Mouse (Mus musculus): ENCODE data around the gene Eif2b1. TPM values are rescaled to one million over a fixed set of nuclear protein-coding genes. Genes with fewer than 3 reads are reported as not detected.
"Not testable (repeated sequence)": the region's sequence is repeated elsewhere in the genome, so short reads cannot be mapped to it uniquely, and the experiment has no call there.

The Eif2b1 gene
- polyA plus RNA-seq, 1 experiment from 2014 or later = 74.7 TPM

DNA sequence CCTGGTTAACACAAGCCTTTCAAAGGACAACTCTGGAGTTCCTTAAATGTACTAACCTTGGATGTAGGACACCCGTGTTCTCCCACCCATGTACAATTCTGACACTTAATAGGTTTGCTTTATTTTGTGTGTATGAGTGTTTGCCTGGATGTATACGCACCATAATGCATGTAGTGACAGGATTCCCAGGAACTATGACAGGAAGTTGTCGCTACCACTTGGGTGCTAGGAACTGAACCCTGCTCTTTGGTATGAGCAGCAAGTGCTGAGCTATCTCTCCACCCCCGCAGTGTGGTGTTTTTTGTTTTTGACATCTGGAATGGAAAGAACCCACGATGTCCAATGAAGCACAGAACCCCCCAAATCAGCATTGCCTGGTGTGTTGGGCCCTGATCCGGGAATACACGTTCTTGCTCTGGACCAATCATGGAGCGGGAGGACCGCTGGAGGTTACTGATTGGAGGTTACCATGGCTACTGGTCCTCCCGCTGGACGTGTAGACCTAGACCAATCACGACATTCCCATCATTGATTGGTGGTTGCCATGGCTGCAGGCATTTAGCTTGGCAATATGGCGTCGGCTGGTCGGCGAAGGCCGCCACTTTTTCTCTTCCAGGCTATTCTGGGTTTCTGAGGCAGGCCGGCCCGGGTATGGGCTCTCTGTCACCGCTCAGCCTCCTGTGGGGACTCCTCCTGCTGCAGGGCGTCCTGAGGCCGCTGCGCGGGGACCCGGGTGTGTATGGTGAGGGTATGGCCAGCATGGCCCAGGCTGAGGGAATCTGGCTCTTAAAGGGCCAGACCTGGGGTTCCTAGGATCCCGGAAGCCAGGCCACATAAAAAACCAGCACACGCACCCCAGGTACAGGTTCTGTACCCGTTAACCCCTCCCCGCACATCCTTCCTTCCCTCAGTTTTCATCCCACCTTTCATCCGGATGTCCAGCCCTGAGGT lies 19.6 kb upstream of the Eif2b1 start:
- peak overlapping the region; percentile 85 for H3K4me3 ChIP-seq (replicated peaks)
- ATAC-seq (ENCODE audit: insufficient number of reproducible peaks, insufficient read depth, low FRiP score, low TSS enrichment, low read depth) = peak; percentile 99
- H3K9me3 ChIP-seq = no peaks in the 10 kb centered on the region
- H3K36me3 ChIP-seq = peaks cover 43% of the 10 kb centered on the region
- 7% methylated on average over 30 of the region's 30 CpGs for WGBS
- H3K4me2 ChIP-seq = peak overlapping the region; percentile 92
- H3K9ac ChIP-seq (replicated peaks) = peak overlapping the region; percentile 66
- H3K27ac ChIP-seq = no peak overlapping the region
- H3K27me3 ChIP-seq = no peaks in the 10 kb centered on the region
- H3K4me1 ChIP-seq (replicated peaks) = peaks cover 11% of the 10 kb centered on the region

DNA sequence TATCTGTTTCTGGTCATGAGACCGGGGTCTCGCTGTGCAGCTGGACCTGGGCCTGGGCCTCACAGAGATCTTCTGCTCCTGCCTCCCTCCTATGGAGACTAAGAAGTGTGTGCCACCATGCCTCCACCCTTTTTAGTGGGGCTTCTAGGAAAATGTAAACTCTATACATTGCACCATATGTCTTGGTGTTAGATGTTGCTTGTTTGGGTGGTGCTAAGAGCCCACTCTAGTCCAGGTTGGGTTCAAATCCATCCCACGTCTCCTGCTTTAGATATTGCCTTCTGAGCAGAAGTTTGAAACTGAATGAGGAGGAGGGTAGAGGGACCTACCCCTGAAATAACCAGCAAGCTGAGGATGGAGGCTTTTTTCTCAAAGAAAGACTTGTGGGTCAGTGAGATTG lies 13.8 kb upstream of the Eif2b1 start:
- Histone ChIP-seq H3K36me3 (peaks cover 85% of the 10 kb centered on the region), H3K27me3 (no peaks in the 10 kb centered on the region), H3K9me3 (no peaks in the 10 kb centered on the region), H3K4me2 (no peak overlapping the region), H3K4me3 (replicated peaks) (no peak overlapping the region), H3K4me1 (replicated peaks) (no peaks in the 10 kb centered on the region), H3K27ac (no peak overlapping the region), H3K9ac (replicated peaks) (no peak overlapping the region)
- ATAC-seq (ENCODE audit: insufficient number of reproducible peaks, insufficient read depth, low FRiP score, low TSS enrichment, low read depth) = no peak
- 95% methylated on average over 3 of the region's 3 CpGs for WGBS

DNA sequence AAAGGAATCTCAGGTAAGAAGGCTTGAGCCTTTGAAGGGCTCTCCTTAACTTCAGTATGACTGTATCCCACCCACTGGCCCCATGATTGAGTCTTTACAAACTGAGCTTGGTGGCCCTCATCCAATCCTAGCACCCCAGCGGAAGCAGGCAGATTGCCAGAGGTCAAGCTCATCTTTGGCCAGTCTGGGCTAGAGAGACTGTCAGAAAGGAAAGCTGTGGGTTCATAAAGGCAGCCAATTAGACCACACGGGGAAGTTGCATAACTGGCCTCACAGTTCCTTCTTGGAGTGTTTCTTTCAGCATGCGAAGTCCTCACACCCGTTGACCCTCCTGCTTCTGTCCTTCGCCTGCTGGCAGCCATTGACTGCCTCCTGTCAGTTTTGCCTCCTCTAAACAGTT lies 3.6 kb upstream of the Eif2b1 start:
- H3K4me2 ChIP-seq = no peak overlapping the region
- WGBS = 87% methylated on average over 5 of the region's 5 CpGs
- peaks cover 56% of the 10 kb centered on the region for H3K36me3 ChIP-seq
- no peak overlapping the region for H3K27ac ChIP-seq
- no peaks in the 10 kb centered on the region for H3K9me3 ChIP-seq
- H3K4me1 ChIP-seq (replicated peaks) = peaks cover 18% of the 10 kb centered on the region
- H3K9ac ChIP-seq (replicated peaks) = no peak overlapping the region
- no peaks in the 10 kb centered on the region for H3K27me3 ChIP-seq
- ATAC-seq (ENCODE audit: insufficient number of reproducible peaks, insufficient read depth, low FRiP score, low TSS enrichment, low read depth) = no peak
- no peak overlapping the region for H3K4me3 ChIP-seq (replicated peaks)

DNA sequence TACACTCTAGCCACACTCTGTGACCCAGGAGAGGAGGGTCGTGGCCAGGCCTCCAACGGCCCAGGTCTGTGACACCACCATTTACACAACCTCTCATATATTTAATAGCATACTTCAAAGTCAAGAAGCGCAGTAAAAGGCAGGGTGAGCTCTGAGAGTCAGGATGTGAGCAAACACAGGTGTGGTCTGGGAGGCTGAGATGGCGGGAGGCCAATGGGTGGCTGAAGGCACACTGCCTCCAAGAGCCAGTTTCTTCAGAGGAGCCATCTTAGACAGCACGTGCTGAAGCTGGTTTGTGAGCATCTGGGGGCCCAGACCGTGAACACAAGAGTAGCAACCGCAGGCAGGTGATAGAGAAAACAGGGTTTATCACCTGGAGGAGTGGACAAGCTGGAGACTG lies 3.5 kb downstream of the Eif2b1 start:
- Histone ChIP-seq H3K36me3 (peaks cover 68% of the 10 kb centered on the region), H3K27me3 (no peaks in the 10 kb centered on the region), H3K27ac (no peak overlapping the region), H3K4me3 (replicated peaks) (no peak overlapping the region), H3K9me3 (no peaks in the 10 kb centered on the region), H3K4me2 (no peak overlapping the region), H3K4me1 (replicated peaks) (peaks cover 17% of the 10 kb centered on the region), H3K9ac (replicated peaks) (no peak overlapping the region)
- 82% methylated on average over 7 of the region's 7 CpGs for WGBS
- ATAC-seq (ENCODE audit: insufficient number of reproducible peaks, insufficient read depth, low FRiP score, low TSS enrichment, low read depth) = no peak

DNA sequence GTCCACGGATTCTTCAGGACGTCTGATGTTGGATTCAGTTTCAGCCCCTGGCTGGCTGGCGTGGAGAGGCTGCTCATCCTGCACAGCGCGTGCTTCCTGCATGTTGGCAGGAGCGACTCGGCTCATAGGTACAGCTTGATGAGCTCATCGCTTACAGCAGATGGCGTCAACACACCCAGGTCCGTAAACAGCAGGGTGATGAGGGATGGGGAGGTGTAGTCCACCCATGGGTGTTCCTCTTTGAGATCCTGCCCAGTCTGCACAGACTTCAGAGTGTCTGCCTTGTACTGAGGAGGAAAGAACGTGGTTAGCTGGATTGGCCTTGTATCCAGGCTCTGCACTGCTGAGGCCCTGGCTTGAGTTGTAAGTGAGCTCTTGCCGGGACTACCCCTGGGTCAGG lies 7.9 kb downstream of the Eif2b1 start:
- Histone ChIP-seq H3K27ac (no peak overlapping the region), H3K4me2 (no peak overlapping the region), H3K9me3 (no peaks in the 10 kb centered on the region), H3K4me1 (replicated peaks) (no peaks in the 10 kb centered on the region), H3K9ac (replicated peaks) (no peak overlapping the region), H3K4me3 (replicated peaks) (no peak overlapping the region), H3K27me3 (no peaks in the 10 kb centered on the region), H3K36me3 (peaks cover 99% of the 10 kb centered on the region)
- 87% methylated on average over 12 of the region's 12 CpGs for WGBS
- ATAC-seq (ENCODE audit: insufficient number of reproducible peaks, insufficient read depth, low FRiP score, low TSS enrichment, low read depth) = no peak

DNA sequence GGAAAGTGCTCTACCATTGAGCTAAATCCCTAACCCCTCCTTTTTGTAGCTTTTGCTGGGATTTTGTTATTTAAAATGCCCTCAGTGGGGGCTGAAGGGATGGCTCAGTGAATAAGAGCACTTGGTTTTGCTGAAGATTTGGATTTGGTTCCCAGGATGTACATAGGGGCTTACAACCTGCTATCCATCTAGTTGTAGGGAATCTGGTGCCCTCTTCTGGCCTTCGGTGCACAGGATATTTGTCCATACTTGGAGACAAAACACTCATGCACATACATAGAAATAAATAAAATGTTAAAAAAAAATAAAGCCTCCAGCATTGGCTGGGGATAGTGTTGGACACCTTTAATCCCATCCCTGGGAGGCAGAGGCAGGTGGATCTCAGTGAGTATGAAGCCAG lies 23.8 kb downstream of the Eif2b1 start:
- Histone ChIP-seq H3K9me3 (no peaks in the 10 kb centered on the region), H3K4me2 (no peak overlapping the region), H3K27me3 (no peaks in the 10 kb centered on the region), H3K36me3 (peaks cover 62% of the 10 kb centered on the region), H3K9ac (replicated peaks) (no peak overlapping the region), H3K4me1 (replicated peaks) (peaks cover 11% of the 10 kb centered on the region; the same call in 1 of the 2 replicates), H3K4me3 (replicated peaks) (no peak overlapping the region), H3K27ac (no peak overlapping the region)
- no peak for ATAC-seq (ENCODE audit: insufficient number of reproducible peaks, insufficient read depth, low FRiP score, low TSS enrichment, low read depth)
- 84% methylated on average over 1 of the region's 1 CpGs for WGBS

DNA sequence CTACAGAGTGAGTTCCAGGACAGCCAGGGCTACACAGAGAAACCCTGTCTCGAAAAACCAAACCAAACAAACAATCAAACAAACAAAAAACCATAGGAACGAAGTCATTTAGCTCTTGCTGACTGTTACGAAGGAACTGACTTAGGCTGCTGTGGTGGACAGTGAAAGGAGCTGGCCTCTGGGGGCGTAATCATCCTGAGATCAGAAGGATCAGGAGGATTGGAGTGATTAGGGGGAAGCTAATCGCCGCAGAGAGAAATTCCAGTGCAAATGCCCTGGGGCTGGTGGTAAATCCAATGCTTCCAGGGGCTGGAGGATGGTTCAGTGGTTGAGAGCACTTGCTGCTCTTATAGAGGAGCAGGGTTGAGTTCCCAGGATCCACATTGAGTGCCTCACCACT lies 25.3 kb downstream of the Eif2b1 start:
- H3K4me3 ChIP-seq (replicated peaks) = peak overlapping the region; percentile 93; the same call in 1 of the 2 replicates
- WGBS = 65% methylated on average over 6 of the region's 6 CpGs

DNA sequence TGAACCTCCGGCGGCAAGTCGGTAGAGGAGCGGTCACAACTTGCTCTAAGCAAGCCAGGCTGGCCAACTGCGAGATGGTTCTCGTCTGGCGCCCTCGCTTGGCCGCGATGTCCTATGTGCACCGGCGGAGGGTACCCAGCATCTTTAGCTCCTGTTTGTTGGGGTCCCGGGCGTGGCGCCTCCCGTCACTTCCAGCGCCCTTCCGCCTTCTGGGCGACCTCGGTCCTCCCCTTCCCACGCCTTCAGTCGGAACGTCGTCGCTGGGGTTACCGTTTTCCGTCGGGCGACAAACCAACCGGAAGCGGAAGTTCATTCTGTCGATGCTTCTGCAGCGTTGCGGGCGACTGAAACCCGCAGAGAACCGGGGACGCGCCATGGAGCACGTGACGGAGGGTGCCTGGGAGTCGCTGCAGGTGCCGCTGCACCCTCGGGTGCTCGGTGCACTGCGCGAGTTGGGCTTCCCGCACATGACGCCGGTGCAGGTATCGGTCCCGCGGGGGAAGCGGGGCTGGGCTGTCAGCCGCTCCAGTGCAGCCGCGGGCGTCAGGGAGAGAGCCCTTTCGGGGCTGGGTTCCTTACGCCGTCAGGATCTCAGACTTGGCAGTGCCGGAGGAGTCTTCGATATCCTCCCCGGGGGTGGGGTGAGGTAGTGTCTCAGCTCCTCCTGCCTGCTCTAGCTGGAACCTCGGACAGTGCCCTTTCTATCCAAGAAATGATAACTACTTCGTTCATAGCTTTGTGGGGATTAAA lies 26.2 kb downstream of the Eif2b1 start, which contains the start of gene Ddx55:
Gene Ddx55 (plus strand): TSS at position 307 of the 750 bp plus-strand sequence.
- H3K9me3 ChIP-seq = no peaks in the 10 kb centered on the region
- H3K4me1 ChIP-seq (replicated peaks) = peaks cover 11% of the 10 kb centered on the region; the same call in 1 of the 2 replicates
- ATAC-seq (ENCODE audit: insufficient number of reproducible peaks, insufficient read depth, low FRiP score, low TSS enrichment, low read depth) = peak; percentile 74
- H3K4me3 ChIP-seq (replicated peaks) = peak within 1 kb of the TSS; percentile 93
- H3K27ac ChIP-seq = peak within 1 kb of the TSS; percentile 80
- WGBS = under 1% methylated on average over 66 of the region's 66 CpGs
- peak within 1 kb of the TSS; percentile 75 for H3K9ac ChIP-seq (replicated peaks)
- peak within 1 kb of the TSS; percentile 82 for H3K4me2 ChIP-seq
- no peaks in the 10 kb centered on the region for H3K27me3 ChIP-seq
- peaks cover 49% of the 10 kb centered on the region for H3K36me3 ChIP-seq

More for the DNA sequence above, 25.3 kb downstream of the Eif2b1 start:
- Histone ChIP-seq H3K27ac (no peak overlapping the region), H3K27me3 (no peaks in the 10 kb centered on the region), H3K4me1 (replicated peaks) (peaks cover 11% of the 10 kb centered on the region; the same call in 1 of the 2 replicates), H3K9me3 (no peaks in the 10 kb centered on the region), H3K4me2 (peak overlapping the region; percentile 82), H3K9ac (replicated peaks) (no peak overlapping the region), H3K36me3 (peaks cover 50% of the 10 kb centered on the region)
- ATAC-seq (ENCODE audit: insufficient number of reproducible peaks, insufficient read depth, low FRiP score, low TSS enrichment, low read depth) = no peak

DNA sequence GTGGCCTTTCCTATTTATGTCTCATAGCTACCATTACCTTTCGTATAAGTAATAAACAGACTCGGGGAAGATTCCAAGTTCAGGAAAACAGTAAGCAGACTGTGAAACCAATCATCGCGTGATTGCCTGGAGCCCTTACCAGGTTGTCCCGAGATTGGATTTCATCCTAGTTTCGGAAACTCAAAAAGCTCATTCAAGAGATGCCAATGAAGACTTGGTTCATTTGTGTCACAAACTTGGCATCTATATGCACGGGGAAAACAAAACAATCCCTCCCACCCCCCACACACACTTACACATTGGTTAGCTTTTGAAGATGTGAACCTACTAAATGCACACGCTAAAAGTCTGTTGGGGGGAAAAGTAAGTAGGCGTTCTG lies 26.8 kb downstream of the Eif2b1 start:
- Histone ChIP-seq H3K4me2 (peak overlapping the region; percentile 82), H3K4me1 (replicated peaks) (peaks cover 11% of the 10 kb centered on the region; the same call in 1 of the 2 replicates), H3K9ac (replicated peaks) (peak overlapping the region; percentile 75), H3K36me3 (peaks cover 49% of the 10 kb centered on the region), H3K9me3 (no peaks in the 10 kb centered on the region), H3K4me3 (replicated peaks) (peak overlapping the region; percentile 93), H3K27ac (peak overlapping the region; percentile 80), H3K27me3 (no peaks in the 10 kb centered on the region)
- ATAC-seq (ENCODE audit: insufficient number of reproducible peaks, insufficient read depth, low FRiP score, low TSS enrichment, low read depth) = no peak
- WGBS = 11% methylated on average over 9 of the region's 9 CpGs

DNA sequence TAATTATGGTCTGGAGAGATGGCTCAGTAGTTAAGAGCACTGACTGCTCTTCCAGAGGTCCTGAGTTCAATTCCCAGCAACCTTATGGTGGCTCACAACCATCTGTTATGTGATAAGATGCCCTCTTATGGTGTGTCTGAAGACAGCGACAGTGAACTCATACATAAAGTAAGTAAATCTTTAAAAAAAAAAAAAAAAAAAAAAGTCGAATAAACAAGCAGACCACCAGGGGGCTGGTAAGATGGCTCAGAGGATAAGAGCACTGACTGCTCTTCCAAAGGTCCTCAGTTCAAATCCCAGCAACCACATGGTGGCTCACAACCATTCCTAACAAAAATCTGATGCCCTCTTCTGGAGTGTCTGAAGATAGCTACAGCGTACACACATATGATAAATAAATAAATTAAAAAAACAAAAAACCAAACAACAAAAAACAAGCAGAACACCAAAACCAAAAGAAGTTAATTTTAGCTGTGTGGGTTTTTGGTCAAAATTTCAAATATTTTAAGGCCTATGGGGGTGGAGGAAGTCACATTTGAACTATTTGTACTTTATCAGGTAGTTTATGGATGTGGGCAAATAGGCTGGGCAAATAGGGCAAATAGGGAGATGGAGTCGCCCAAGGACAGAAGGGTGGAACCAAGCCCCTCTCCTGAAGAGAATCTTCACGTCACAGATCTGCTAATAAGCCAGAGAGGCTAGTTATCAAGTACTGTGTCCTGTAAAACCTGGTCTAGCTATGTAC lies 27.4 kb downstream of the Eif2b1 start:
- 36% methylated on average over 5 of the region's 5 CpGs for WGBS
- not testable (repeated sequence) for ATAC-seq (ENCODE audit: insufficient number of reproducible peaks, insufficient read depth, low FRiP score, low TSS enrichment, low read depth)

More for the DNA sequence above, 27.4 kb downstream of the Eif2b1 start:
- Histone ChIP-seq H3K36me3 (peaks cover 49% of the 10 kb centered on the region), H3K4me3 (replicated peaks) (peak overlapping the region; percentile 93), H3K4me2 (peak overlapping the region; percentile 82), H3K4me1 (replicated peaks) (peaks cover 11% of the 10 kb centered on the region; the same call in 1 of the 2 replicates), H3K27ac (peak overlapping the region; percentile 80), H3K9ac (replicated peaks) (peak overlapping the region; percentile 75)
- not testable (repeated sequence) for H3K27me3 ChIP-seq, H3K9me3 ChIP-seq
